Mouse (Mus musculus) kidney, postnatal 0 days (tissue): Measurements from ENCODE around the gene Baz1a. TPM values are rescaled to one million over a fixed set of nuclear protein-coding genes. Genes with fewer than 3 reads are reported as not detected.
A peak's percentile ranks its signal among the peaks of the same experiment; 100 is the strongest.
"Not testable (repeated sequence)": the region's sequence is repeated elsewhere in the genome, so short reads cannot be mapped to it uniquely, and the experiment has no call there.

Experiments
- ATAC-seq: fragments of 200-750 bp; cut with Nextera tagmentation; replicated peaks from 2 replicates; pipeline ENCODE4 v1.8.0; 2017; ENCODE audit warnings: low read depth, moderate number of reproducible peaks, moderate TSS enrichment, moderate library complexity; ENCODE audit not compliant: low FRiP score
- DNase-seq: peaks from one replicate; pipeline ENCODE4 v3.0.0-alpha.2; 2016; ENCODE audit warnings: low spot score
- H3K27ac ChIP-seq: fragments of 300-500 bp; sonication (generic); 2 replicates; pipeline ENCODE4 v1.5.1; 2014; ENCODE audit warnings: mild to moderate bottlenecking
- H3K27me3 ChIP-seq: fragments of 300-500 bp; sonication (generic); 2 replicates; pipeline ENCODE4 v1.6.1; 2014; ENCODE audit warnings: low read length, mixed read lengths; ENCODE audit not compliant: insufficient read depth
- H3K36me3 ChIP-seq: fragments of 300-500 bp; sonication (generic); 2 replicates; pipeline ENCODE4 v1.6.1; 2014; ENCODE audit warnings: low read length, mixed read lengths; ENCODE audit not compliant: insufficient read depth
- H3K4me1 ChIP-seq: fragments of 300-500 bp; sonication (generic); replicated peaks from 2 replicates; pipeline ENCODE4 v1.6.1; 2014; ENCODE audit warnings: antibody characterized with exemption, low read length, mixed read lengths; ENCODE audit not compliant: insufficient read depth
- H3K4me2 ChIP-seq: fragments of 300-500 bp; sonication (generic); 2 replicates; pipeline ENCODE4 v1.6.1; 2014; ENCODE audit warnings: mild to moderate bottlenecking, low read length, moderate library complexity, mixed read lengths
- H3K4me3 ChIP-seq: fragments of 300-500 bp; sonication (generic); replicated peaks from 2 replicates; pipeline ENCODE4 v1.5.1; 2014; ENCODE audit warnings: low read depth, low read length
- H3K9ac ChIP-seq: fragments of 300-500 bp; sonication (generic); 2 replicates; pipeline ENCODE4 v1.6.1; 2014; ENCODE audit warnings: low read depth, low read length
- H3K9me3 ChIP-seq: fragments of 300-500 bp; sonication (generic); replicated peaks from 2 replicates; pipeline ENCODE4 v1.6.1; 2016; ENCODE audit warnings: low read length, inconsistent platforms, mixed read lengths
- CTCF ChIP-seq: IDR thresholded peaks from 2 replicates; pipeline ENCODE4 v1.5.1; 2016; ENCODE audit warnings: antibody characterized with exemption, low read depth, mild to moderate bottlenecking, moderate library complexity
- WGBS: fragments of 180-500 bp; shearing (Covaris S2); extraction: QIAGEN DNeasy Blood & Tissue Kit; methylation state at CpG from one replicate; pipeline ENCODE4 v1.1.7; 2014; 5-methylcytosine and 5-hydroxymethylcytosine counted together
- polyA plus RNA-seq: library from polyadenylated mRNA; unstranded; fragments of >200 nt; fragmentation: Nextera tagmentation; extraction: Ambion mirVana; gene quantifications from 2 replicates; pipeline ENCODE4 v1.2.1, GENCODE M21; 2015

The Baz1a gene
- polyA plus RNA-seq, 1 experiment from 2014 or later, result 15.5 TPM

DNA sequence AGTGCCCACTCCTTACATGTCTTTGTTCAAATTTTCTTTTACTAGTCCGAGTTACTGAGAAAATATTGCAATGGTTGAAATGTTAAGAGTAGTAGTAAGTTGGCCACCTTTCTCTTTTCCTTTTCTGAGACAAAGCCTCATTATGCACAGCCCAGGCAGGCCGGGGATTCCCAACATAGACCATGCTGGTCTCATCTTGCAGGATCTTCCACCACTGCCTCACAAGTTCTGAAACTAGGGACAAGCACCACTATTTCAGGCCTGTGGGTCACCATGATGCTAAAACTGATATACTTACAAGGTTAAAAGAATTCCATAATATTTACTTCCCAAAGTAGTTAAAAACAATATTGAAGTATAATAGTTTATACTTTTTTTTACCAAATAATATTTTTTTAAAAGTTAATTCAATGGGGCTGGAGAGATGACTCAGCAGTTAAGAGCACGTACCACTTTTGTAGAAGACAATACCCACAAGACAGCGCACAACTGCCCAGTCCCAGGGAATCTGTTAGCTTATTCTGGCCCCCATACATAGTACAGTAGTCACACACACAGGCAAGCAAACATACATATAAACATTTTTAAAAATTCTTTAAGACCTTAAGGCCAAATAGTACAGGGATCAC is 48.5 kb downstream of the Baz1a start:
- Histone ChIP-seq H3K4me1 (no peaks in the 10 kb centered on the region), H3K27ac (no peak overlapping the region), H3K9me3 (no peaks in the 10 kb centered on the region), H3K36me3 (no peaks in the 10 kb centered on the region), H3K4me2 (no peak overlapping the region), H3K27me3 (no peaks in the 10 kb centered on the region), H3K9ac (no peak overlapping the region), H3K4me3 (no peak overlapping the region)
- ATAC-seq (no peak), DNase-seq (no peak)
- no peak for TF ChIP-seq CTCF
- WGBS, result 90% methylated on average over 4 of the region's 4 CpGs

DNA sequence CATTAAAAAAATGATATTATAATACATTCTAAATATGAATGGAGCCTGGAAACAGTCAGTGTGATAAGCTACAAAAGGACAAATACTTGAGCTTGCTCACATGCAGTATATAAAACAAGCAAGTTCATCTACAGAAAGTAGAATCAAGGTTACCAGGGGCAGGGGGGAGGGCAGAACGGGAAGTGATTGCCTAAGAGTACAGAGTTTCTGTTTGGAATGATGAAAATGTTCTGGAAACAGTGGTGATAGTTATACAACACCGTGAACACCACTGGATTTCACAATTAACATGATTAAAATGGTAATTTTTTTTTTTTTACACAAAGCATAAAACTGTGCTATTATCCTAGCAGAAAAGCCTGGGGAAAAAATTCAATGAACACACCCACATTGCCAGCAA is 54.6 kb downstream of the Baz1a start:
- WGBS, result 67% methylated on average over 2 of the region's 2 CpGs

DNA sequence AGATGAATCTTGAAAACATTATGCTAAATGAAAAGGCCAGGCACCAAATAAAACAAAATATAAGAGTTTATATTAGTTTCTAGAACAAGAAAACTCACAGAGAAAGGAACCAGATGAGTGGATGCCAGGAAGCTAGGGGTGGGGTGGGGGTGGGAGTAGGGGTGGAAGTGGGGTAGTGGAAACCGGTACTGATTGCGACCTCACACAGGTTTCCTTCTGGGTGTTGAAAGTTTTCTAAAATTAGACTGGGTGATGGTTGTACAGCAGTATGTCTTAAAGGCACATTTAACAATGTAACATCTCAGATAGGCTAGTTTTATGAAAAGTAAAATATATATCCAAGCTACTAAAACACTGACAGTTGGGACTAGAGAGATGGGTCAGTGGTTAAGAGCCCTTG is 57.2 kb downstream of the Baz1a start:
- 76% methylated on average over 2 of the region's 2 CpGs for WGBS
- no peaks in the 10 kb centered on the region for H3K27me3 ChIP-seq
- no peak for ATAC-seq

More for the DNA sequence above, 54.6 kb downstream of the Baz1a start:
- H3K27ac ChIP-seq, result no peak overlapping the region
- no peaks in the 10 kb centered on the region for H3K4me1 ChIP-seq
- H3K4me2 ChIP-seq, result no peak overlapping the region
- no peak for TF ChIP-seq CTCF
- no peaks in the 10 kb centered on the region for H3K36me3 ChIP-seq
- ATAC-seq, result no peak
- no peak for DNase-seq
- H3K9ac ChIP-seq, result no peak overlapping the region
- no peaks in the 10 kb centered on the region for H3K9me3 ChIP-seq
- H3K4me3 ChIP-seq, result no peak overlapping the region
- H3K27me3 ChIP-seq, result no peaks in the 10 kb centered on the region

DNA sequence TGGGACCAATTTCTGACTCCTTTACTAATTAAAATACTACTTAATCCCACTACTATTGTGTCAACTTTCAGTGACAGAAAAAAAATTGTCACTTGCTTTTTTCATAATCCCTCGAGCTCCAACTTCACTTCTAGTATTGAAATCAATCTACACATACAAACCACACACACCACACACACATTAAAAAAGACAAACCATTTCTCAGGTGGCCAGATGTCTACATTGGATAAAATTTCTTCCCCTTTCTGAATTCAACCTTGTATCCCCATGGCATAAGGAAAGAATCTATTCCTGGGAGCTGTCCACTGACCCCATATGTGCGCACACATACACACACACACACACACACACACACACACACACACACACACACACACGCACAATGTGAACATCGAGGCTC is 57.7 kb downstream of the Baz1a start:
- Histone ChIP-seq H3K4me2 (no peak overlapping the region), H3K36me3 (no peaks in the 10 kb centered on the region), H3K9me3 (no peaks in the 10 kb centered on the region), H3K27me3 (no peaks in the 10 kb centered on the region), H3K27ac (no peak overlapping the region), H3K4me1 (no peaks in the 10 kb centered on the region), H3K4me3 (no peak overlapping the region), H3K9ac (no peak overlapping the region)
- 92% methylated on average over 4 of the region's 4 CpGs for WGBS
- DNase-seq (no peak), ATAC-seq (no peak)
- TF ChIP-seq CTCF, result no peak

More for the DNA sequence above, 57.2 kb downstream of the Baz1a start:
- H3K9ac ChIP-seq, result no peak overlapping the region
- H3K9me3 ChIP-seq, result no peaks in the 10 kb centered on the region
- no peaks in the 10 kb centered on the region for H3K4me1 ChIP-seq
- no peaks in the 10 kb centered on the region for H3K36me3 ChIP-seq
- H3K4me2 ChIP-seq, result no peak overlapping the region
- no peak for TF ChIP-seq CTCF
- no peak for DNase-seq
- H3K4me3 ChIP-seq, result no peak overlapping the region
- no peak overlapping the region for H3K27ac ChIP-seq

DNA sequence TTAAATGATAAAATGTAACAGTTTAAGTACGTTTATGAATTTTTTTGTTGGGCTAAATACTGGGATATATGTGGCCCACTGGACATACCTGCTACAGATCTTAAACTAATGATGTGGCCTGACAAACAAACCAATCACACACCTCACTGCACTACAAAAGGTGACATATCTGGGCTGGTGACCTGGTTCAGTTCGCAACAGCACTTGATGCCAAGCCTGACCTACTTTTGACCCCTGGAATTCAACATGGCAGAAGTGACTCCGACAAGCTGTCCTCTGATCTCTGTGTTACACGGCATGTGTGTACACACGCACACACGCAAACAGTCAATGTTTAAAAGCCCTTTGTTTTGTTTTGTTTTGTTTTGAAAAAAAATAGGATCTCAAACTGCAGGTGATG is 68.0 kb downstream of the Baz1a start:
- TF ChIP-seq CTCF, result no peak
- WGBS, result 71% methylated on average over 6 of the region's 6 CpGs
- Histone ChIP-seq H3K4me1 (no peaks in the 10 kb centered on the region), H3K4me3 (no peak overlapping the region), H3K9me3 (no peaks in the 10 kb centered on the region), H3K36me3 (0 out of 2 replicates have a peak, but pooled peaks cover 12% of the 10 kb centered on the region), H3K27ac (no peak overlapping the region), H3K9ac (no peak overlapping the region), H3K27me3 (no peaks in the 10 kb centered on the region), H3K4me2 (no peak overlapping the region)
- no peak for DNase-seq
- no peak for ATAC-seq

DNA sequence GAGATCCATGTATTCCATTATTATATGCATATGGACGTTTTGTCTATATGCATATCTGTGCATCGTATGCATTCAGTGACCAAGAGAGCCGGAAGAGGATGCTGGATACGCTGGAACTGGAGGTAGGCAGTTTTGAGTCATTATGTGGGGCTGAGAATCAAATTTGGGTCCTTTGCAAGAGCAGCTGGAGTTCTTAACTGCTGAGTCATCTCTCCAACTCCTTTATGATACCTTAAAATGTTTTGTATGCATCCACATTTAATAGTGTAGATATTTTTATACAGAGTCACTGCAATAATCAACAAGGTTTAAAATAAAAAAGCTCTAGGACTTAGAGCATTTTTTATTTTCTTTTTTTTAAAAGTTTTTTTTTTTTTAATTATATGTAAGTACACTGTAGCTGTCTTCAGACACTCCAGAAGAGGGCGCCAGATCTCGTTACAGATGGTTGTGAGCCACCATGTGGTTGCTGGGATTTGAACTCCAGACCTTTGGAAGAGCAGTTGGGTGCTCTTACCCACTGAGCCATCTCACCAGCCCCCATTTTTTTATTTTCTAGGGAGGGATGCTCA is 71.5 kb downstream of the Baz1a start:
- H3K27ac ChIP-seq, H3K27me3 ChIP-seq, DNase-seq, H3K4me1 ChIP-seq, H3K9ac ChIP-seq, H3K4me3 ChIP-seq, ATAC-seq, H3K9me3 ChIP-seq, H3K4me2 ChIP-seq: not testable (repeated sequence)
- H3K36me3 ChIP-seq, result peaks cover 16% of the 10 kb centered on the region; the same call in 1 of the 2 replicates
- peak; percentile 9; the same call in 1 of the 2 replicates for TF ChIP-seq CTCF
- WGBS, result 91% methylated on average over 6 of the region's 6 CpGs

DNA sequence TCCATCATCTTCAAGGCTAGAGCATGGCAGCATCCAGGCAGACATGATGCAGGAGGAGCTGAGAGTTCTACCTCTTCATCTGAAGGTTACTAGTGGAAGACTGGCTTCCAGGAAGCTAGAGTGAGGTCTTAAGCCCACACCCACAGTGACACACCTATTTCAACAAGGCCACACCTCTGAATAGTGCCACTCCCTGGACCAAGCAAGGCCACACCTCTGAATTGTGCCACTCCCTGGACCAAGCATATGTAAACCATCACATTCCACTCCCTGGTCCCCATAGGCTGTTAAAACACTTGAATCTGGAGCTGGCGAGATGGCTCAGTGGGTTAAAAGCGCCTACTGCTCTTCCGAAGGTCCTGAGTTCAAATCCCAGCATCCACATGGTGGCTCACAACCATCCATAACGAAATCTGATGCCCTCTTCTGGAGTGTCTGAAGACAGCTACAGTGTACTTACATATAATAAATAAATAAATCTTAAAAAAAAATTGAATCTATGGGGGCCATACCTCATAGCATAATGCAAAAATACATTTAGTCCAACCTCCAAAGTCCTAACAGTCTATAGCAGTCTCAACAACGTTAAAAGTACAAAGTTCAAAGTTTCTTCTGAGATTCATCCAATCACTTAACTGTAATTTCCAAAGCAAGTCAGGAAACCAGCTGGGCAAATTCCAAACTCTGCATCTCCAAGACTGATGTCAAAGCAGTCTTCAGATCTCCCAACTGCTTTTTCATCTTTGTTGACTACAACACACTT is 76.4 kb downstream of the Baz1a start:
- not testable (repeated sequence) for DNase-seq, H3K9ac ChIP-seq

More for the DNA sequence above, 76.4 kb downstream of the Baz1a start:
- H3K4me1 ChIP-seq, H3K27me3 ChIP-seq, H3K4me2 ChIP-seq, H3K27ac ChIP-seq, H3K9me3 ChIP-seq, H3K4me3 ChIP-seq, ATAC-seq: not testable (repeated sequence)
- 95% methylated on average over 5 of the region's 5 CpGs for WGBS
- peaks cover 13% of the 10 kb centered on the region; the same call in 1 of the 2 replicates for H3K36me3 ChIP-seq
